Mouse (Mus musculus): ENCODE measurements around the gene Olfr656.

DNA sequence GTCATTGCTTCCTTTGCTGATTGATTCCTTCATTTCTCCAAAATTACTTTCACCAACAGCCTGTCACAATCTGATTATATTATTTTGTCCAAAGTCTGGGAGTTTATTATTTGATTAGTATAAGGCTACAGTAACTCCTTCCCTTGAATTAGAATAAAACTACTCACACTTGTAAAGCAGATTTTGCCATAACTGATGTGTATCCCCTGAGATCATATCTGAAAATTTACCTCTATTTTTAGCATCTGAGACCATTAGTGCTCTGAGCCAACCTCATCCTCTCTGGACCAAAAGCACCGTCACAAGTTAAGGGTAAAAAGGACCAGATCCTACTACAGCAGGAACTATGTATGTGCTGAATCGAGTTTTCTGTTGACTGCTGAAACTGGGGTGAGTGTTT lies 36.7 kb upstream of the Olfr656 start, which contains the start of gene Olfr653:
- TF ChIP-seq CTCF (IDR thresholded peaks at IDR 0.05; ENCODE audit: low read depth, low read length), result no peak
- no peak for TF ChIP-seq POLR2A (IDR thresholded peaks at IDR 0.05; ENCODE audit: extremely low read depth, insufficient read depth, low read length)

All from liver, adult 2 months (tissue).